Comparison of ENCODE assay signal across 8 mouse cellular contexts in the genomic region with DNA sequence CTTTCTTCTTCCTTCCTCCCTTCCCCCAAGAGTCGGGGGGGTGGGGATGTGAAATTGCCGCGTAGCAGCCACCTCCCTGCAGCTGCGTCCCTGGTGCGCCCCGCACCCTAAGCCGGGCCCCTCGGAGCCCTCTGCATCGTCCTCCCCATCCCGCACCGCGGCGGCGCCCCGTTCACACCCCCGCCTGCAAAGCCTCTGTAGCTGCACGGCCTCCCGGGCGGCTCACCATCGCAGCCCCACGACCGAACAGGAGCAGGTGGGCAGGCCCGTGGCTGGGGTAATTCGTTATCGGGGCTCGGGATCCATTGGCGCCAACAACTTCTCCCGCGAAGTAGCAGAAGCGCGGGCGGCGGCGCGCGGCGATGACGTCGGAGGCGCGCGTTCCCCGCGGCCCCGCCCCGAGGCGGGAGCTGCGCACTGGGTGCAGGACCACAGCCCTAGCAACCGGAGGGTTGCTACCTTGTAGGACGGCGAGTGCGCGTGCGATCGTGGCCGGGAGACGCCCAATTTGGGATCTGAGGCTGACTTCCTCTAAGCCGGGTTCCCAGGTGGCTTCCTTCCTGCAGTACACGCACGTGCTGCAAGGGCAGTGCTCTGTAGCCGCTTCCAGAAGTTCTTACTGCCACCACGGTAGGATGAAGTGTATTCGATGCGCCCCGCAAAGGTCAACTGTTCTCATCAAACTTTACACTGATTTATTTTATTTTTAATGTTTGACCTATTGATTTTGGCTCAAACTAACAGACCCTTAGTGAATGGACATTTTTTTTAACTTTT. TPM values are rescaled to one million over a fixed set of nuclear protein-coding genes. Genes with fewer than 3 reads are reported as not detected.
DNase-seq lines count a peak whose midpoint lies in the region; ATAC-seq lines count a peak whose summit lies in the region.

A gene (minus strand): TSS at position 373 of the 777 bp plus-strand sequence.

- peaks cover 48% of the 10 kb centered on the region for H3K79me2 ChIP-seq in macrophage (ENCODE audit: inconsistent target)

- peaks cover 8% of the 10 kb centered on the region for H3K4me1 ChIP-seq in hindbrain, embryonic 16.5 days (ENCODE audit: control insufficient read depth, insufficient read depth, low read depth, low read length)

- peak within 1 kb of the TSS; percentile 57; the same call in 1 of the 2 replicates for H3K27ac ChIP-seq in hindbrain, embryonic 16.5 days (ENCODE audit: low read depth, low read length)
- H3K27ac ChIP-seq in macrophage: peak within 1 kb of the TSS; percentile 42

- peak within 1 kb of the TSS; percentile 70 for H3K4me3 ChIP-seq in hindbrain, embryonic 16.5 days (ENCODE audit: low read length)
- H3K4me3 ChIP-seq in macrophage (ENCODE audit: inconsistent target): peak within 1 kb of the TSS; percentile 68

- ATAC-seq in hindbrain, embryonic 16.5 days: peak; percentile 99

- WGBS in hindbrain, embryonic 16.5 days: under 1% methylated on average over 64 of the region's 65 CpGs
- WGBS in macrophage (ENCODE audit: missing documents): under 1% methylated on average over 65 of the region's 65 CpGs

- no peaks in the 10 kb centered on the region for H3K36me3 ChIP-seq in hindbrain, embryonic 16.5 days (ENCODE audit: control insufficient read depth, insufficient read depth, low read length)
- no peaks in the 10 kb centered on the region for H3K36me3 ChIP-seq in macrophage (ENCODE audit: inconsistent target)

- H3K27me3 ChIP-seq in hindbrain, embryonic 16.5 days (replicated peaks; ENCODE audit: control insufficient read depth, insufficient read depth, low read length): no peaks in the 10 kb centered on the region

- no peaks in the 10 kb centered on the region for H3K9me3 ChIP-seq in hindbrain, embryonic 16.5 days (ENCODE audit: control insufficient read depth, low read length)

- DNase-seq in WW6 (ENCODE audit: low read depth, low spot score): peak; percentile 92
- peak; percentile 49 to 86 for DNase-seq in cerebellum, postnatal 4 days (ENCODE audit: low spot score in 2 of 2)
- peak; percentile 75 for DNase-seq in gastrocnemius, adult 18-20 months (ENCODE audit: low spot score)
- peak; percentile 81 to 91 for DNase-seq in left cerebral cortex, adult 18-20 months (ENCODE audit: low spot score in 2 of 2)
- DNase-seq in right cerebral cortex, adult 18-20 months: peak; percentile 94
- peak; percentile 52 for DNase-seq in urinary bladder, postnatal 10 days (ENCODE audit: low spot score)

- H3K9ac ChIP-seq in hindbrain, embryonic 16.5 days (ENCODE audit: low read depth, low read length): peak within 1 kb of the TSS; percentile 75

- peak within 1 kb of the TSS; percentile 81 for H3K4me2 ChIP-seq in hindbrain, embryonic 16.5 days (ENCODE audit: low read length)

RNA-seq across cellular contexts. Expression of the gene that starts here (rescaled TPM):
- 10 to 100 TPM; 29.6 to 30.1 TPM for total RNA-seq in gastrocnemius, adult 18-20 months (2021)
- polyA plus RNA-seq in hindbrain, embryonic 16.5 days (2015; fragmentation: Nextera tagmentation; extraction: Ambion mirVana): 31.8 and 32.3 TPM in 2 replicates
- total RNA-seq in left cerebral cortex, adult 18-20 months (2021): 10 to 100 TPM; 24.5 to 32.0 TPM
- 100 to 1,000 TPM in 6 of 26 experiments, 10 to 100 TPM in 17, 1 to 10 TPM in 3; 6.5 to 131 (median 79.0) TPM for total RNA-seq in macrophage (2018; cell fraction: chromatin; rRNA removed)
- total RNA-seq in macrophage (2018; cell fraction: cytosol; rRNA removed): 10 to 100 TPM; 28.2 to 54.8 (median 46.1) TPM
- 10 to 100 TPM; 11.7 to 71.8 (median 45.5) TPM for total RNA-seq in macrophage (2018; cell fraction: nucleus; rRNA removed)
- 28.4 to 36.3 TPM (median 35.4 TPM) in 3 replicates for polyA plus RNA-seq in macrophage (2018)

Comparison
In these comparisons a context has a peak if more than half of its experiments do, and no peak if none do; other contexts are left out.
1. Peak in every context shown above with its lines: DNase-seq, ATAC-seq, H3K4me3 ChIP-seq and H3K27ac ChIP-seq.